Mouse (Mus musculus) stomach, embryonic 15.5 days (tissue): ENCODE results near the gene Pax8. TPM values are rescaled to one million over a fixed set of nuclear protein-coding genes. Genes with fewer than 3 reads are reported as not detected.
A peak's percentile ranks its signal among the peaks of the same experiment; 100 is the strongest.

Experiments used
- ATAC-seq: fragments of 200-750 bp; cut with Nextera tagmentation; 2 replicates; pipeline ENCODE4 v1.8.0; 2017; ENCODE audit warnings: low read depth, moderate number of reproducible peaks, moderate TSS enrichment; ENCODE audit not compliant: insufficient read depth, low FRiP score
- H3K27ac ChIP-seq: fragments of 300-500 bp; sonication (generic); 2 replicates; pipeline ENCODE4 v1.5.1; 2015; ENCODE audit warnings: mild to moderate bottlenecking, inconsistent platforms
- H3K27me3 ChIP-seq: fragments of 300-500 bp; sonication (generic); replicated peaks from 2 replicates; pipeline ENCODE4 v1.6.1; 2015; ENCODE audit warnings: inconsistent platforms
- H3K36me3 ChIP-seq: fragments of 300-500 bp; sonication (generic); 2 replicates; pipeline ENCODE4 v1.6.1; 2015; ENCODE audit warnings: inconsistent platforms
- H3K4me1 ChIP-seq: fragments of 300-500 bp; sonication (generic); 2 replicates; pipeline ENCODE4 v1.6.1; 2015; ENCODE audit warnings: inconsistent platforms
- H3K4me2 ChIP-seq: fragments of 300-500 bp; sonication (generic); 2 replicates; pipeline ENCODE4 v1.6.1; 2015; ENCODE audit warnings: mild to moderate bottlenecking, inconsistent platforms
- H3K4me3 ChIP-seq: fragments of 300-500 bp; sonication (generic); replicated peaks from 2 replicates; pipeline ENCODE4 v1.5.1; 2015; ENCODE audit warnings: inconsistent platforms
- H3K9ac ChIP-seq: fragments of 300-500 bp; sonication (generic); 2 replicates; pipeline ENCODE4 v1.6.1; 2015; ENCODE audit warnings: inconsistent platforms
- H3K9me3 ChIP-seq: fragments of 300-500 bp; sonication (generic); 2 replicates; pipeline ENCODE4 v1.6.1; 2016; ENCODE audit warnings: inconsistent platforms
- WGBS: fragments of 180-500 bp; shearing (Covaris S2); methylation state at CpG from one replicate; pipeline ENCODE4 v1.1.7; 2015; 5-methylcytosine and 5-hydroxymethylcytosine counted together
- polyA plus RNA-seq: library from polyadenylated mRNA; unstranded; fragments of >200 nt; fragmentation: Nextera tagmentation; extraction: Ambion mirVana; gene quantifications from 2 replicates; pipeline ENCODE4 v1.2.1, GENCODE M21; 2015

Pax8 gene
- polyA plus RNA-seq, result 0.18 and 0.60 TPM in 2 replicates

DNA sequence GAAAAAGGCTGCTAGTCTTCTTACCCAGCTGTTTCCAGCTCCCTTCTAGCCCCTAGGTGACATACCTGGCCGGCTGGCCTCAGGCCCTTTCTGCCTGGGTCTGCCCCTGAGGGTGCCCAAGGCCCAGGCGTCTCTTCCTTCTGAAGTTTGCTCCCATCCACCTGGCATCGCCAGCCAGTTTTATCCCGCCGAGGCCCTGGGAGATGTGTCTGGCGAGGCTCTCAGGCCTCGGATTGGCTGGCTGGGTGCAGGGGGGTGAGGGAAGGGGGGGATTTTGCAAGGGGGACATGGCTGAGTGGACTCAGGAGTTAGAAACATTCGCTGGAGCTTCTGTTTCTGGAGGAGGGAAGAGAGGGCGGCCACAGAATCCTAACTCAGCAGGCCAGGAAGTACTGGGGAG lies at the start of gene Pax8:
Gene Pax8, minus strand, starts transcription at position 180 of the 400 bp plus-strand sequence.
- 61% methylated on average over 9 of the region's 9 CpGs for WGBS
- peak within 1 kb of the TSS; percentile 59; the same call in 1 of the 2 replicates for H3K4me2 ChIP-seq
- no peak within 1 kb of the TSS for H3K9ac ChIP-seq
- no peak within 1 kb of the TSS for H3K27ac ChIP-seq
- no peaks in the 10 kb centered on the region for H3K9me3 ChIP-seq
- no peak within 1 kb of the TSS for H3K4me3 ChIP-seq
- peaks cover 41% of the 10 kb centered on the region for H3K27me3 ChIP-seq
- no peak for ATAC-seq
- H3K4me1 ChIP-seq, result peaks cover 11% of the 10 kb centered on the region
- no peaks in the 10 kb centered on the region for H3K36me3 ChIP-seq

DNA sequence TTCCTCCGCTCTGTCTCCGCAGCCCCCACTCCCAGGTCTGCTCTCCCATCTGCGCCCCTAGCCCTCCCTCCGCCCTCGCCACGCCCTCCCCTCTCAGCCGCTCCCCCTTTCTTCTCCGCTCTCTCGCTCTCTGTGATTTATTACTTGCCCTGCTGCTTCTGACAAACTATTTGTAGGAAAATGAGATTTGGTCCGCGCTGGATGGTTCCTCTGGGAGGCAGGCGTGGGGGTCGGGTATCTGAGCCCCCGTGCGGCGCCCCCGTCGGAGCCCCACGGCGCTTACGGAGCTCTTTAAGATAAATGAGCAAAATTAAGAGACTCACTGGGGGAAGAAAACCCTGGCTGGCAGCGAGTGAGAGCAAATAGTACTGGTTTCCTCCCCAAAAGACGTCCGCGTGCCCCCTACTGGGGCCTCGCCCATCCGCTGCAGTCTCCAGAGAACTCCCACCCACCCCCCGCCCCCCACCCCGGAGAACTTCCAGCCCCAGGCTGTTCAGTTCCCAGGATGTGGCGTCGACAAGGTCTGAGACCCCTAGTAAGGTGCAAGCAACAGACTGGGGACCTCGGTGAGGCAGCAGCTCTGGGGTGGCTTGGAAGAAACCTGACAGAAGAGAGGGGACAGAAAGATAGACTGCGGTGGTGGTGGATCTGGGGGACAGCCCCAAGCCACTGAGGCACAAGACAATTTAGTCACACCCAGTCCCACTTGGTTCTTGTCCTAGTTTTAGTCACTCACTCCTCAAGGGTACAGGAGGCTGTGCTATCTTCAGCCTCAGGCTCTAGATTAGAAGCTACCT lies 46.2 kb upstream of the Pax8 start:
- peak overlapping the region; percentile 40 for H3K4me3 ChIP-seq
- peak; percentile 79; the same call in 1 of the 2 replicates for ATAC-seq

DNA sequence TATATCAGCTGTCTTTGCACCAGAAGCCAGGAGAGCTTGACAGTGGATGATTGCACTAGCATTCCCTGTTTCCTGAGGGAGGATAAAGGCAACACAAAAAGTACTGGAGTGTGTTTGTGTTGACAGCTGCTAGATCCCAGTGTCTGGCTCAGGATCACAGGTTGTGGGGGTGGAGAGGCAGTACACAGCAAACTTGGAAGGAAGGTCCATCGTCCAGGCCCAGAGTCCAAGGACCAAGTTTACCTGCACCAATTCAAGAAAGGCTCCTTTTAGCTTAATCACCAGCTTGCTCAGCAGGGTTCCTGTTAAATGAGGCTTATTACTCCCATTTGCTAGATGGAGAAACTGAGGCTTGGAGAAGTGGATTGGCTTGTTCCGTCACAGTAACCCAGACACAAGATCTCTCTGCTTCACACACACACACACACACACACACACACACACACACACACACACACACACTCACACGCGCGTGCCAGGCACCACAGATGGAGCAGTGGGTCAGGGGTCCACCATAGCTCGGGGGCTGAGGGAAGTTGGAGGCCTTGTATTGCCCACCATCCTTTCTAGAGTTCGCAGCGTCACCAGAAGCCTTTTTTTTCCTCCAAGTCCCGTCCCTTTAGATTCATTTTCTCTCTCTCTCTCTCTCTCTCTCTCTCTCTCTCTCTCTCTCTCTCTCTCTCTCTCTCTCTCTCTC lies 45.3 kb upstream of the Pax8 start:
- Histone ChIP-seq H3K4me1 (peaks cover 3% of the 10 kb centered on the region), H3K27ac (peak overlapping the region; percentile 78; the same call in 1 of the 2 replicates)

More for the DNA sequence above, 46.2 kb upstream of the Pax8 start:
- H3K4me1 ChIP-seq, result peaks cover 3% of the 10 kb centered on the region
- no peaks in the 10 kb centered on the region for H3K9me3 ChIP-seq
- H3K27me3 ChIP-seq, result no peaks in the 10 kb centered on the region
- WGBS, result under 1% methylated on average over 33 of the region's 33 CpGs
- H3K9ac ChIP-seq, result no peak overlapping the region
- no peaks in the 10 kb centered on the region for H3K36me3 ChIP-seq
- peak overlapping the region; percentile 66 for H3K4me2 ChIP-seq
- H3K27ac ChIP-seq, result peak overlapping the region; percentile 78

DNA sequence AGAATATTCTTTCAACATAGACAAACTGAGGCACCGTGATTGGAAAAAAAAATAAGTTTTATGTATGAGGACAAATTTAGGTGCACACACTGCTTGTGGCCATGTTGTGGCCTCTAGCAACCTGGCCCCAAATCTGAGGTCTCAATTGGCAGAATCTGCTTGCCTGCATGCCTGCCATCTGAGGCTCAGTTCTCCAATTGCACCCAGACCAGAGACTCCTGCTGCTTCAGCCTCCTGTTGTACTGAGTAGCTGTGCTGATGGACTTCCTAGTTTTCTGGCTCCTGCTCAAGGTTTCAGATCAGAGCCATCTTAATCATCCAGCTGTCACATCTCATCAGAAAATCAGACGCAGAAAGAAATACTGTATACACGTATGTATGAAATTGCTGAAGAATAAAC lies 41.5 kb upstream of the Pax8 start:
- Histone ChIP-seq H3K27me3 (no peaks in the 10 kb centered on the region), H3K9ac (no peak overlapping the region), H3K9me3 (no peaks in the 10 kb centered on the region), H3K4me3 (no peak overlapping the region), H3K4me1 (peaks cover 3% of the 10 kb centered on the region), H3K36me3 (no peaks in the 10 kb centered on the region), H3K27ac (no peak overlapping the region), H3K4me2 (no peak overlapping the region)
- WGBS, result 61% methylated on average over 3 of the region's 3 CpGs
- ATAC-seq, result no peak

More for the DNA sequence above, 45.3 kb upstream of the Pax8 start:
- WGBS, result 22% methylated on average over 9 of the region's 9 CpGs
- peak overlapping the region; percentile 66 for H3K4me2 ChIP-seq
- H3K9ac ChIP-seq, result no peak overlapping the region
- H3K36me3 ChIP-seq, result no peaks in the 10 kb centered on the region
- peak overlapping the region; percentile 40 for H3K4me3 ChIP-seq
- no peak for ATAC-seq
- no peaks in the 10 kb centered on the region for H3K9me3 ChIP-seq
- H3K27me3 ChIP-seq, result no peaks in the 10 kb centered on the region

DNA sequence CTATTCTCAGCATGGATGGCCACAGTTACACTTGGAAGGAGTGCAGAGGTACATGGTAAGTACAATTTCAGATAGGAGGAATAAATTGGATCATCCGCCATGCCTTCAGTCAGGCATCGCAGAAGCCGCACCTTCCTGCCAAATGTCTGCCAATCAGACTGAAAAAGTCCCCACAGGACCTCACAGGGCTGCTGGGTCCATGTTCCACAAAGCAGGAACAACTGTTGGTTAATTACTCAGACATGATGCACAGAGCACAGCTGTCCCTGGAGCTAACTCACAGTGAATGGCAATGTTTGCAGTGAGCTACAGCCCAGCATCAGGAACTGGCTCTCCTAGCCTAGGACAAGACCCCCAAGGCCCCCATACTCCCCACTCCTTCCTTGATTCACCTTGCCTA lies 32.0 kb upstream of the Pax8 start:
- no peak overlapping the region for H3K27ac ChIP-seq
- peaks cover 6% of the 10 kb centered on the region; the same call in 1 of the 2 replicates for H3K4me1 ChIP-seq
- H3K9me3 ChIP-seq, result no peaks in the 10 kb centered on the region
- no peak for ATAC-seq
- H3K4me2 ChIP-seq, result no peak overlapping the region
- no peaks in the 10 kb centered on the region for H3K36me3 ChIP-seq
- no peak overlapping the region for H3K9ac ChIP-seq
- WGBS, result 89% methylated on average over 3 of the region's 3 CpGs
- H3K4me3 ChIP-seq, result no peak overlapping the region
- no peaks in the 10 kb centered on the region for H3K27me3 ChIP-seq

DNA sequence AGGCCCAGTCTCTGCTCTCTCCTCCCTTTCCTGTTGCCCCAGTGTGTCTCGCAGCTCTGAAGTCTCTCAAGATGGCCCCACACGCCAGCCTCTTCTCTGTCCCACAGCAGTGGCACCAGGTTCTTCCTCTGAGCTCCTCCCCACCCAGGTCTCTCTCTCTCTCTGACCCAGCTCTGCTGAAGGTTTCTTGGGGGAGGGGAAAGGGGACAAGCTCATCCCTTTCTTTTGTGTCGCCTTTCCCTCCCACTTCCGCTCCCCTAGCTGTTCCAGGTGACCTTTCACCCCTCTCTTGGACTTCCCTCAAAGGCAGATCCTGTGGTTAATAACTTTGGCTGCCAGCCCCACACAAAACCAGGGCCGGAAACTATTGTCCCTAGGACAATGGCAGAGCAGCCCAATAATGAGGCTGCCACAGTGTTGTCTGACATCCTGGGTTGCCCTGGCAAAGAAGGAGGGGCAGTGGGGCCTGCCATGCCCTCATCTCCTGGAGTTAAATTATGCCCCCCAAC lies 27.6 kb upstream of the Pax8 start:
- 60% methylated on average over 5 of the region's 5 CpGs for WGBS
- no peak overlapping the region for H3K4me2 ChIP-seq
- no peaks in the 10 kb centered on the region for H3K9me3 ChIP-seq
- no peak overlapping the region for H3K4me3 ChIP-seq
- no peak overlapping the region for H3K9ac ChIP-seq
- no peaks in the 10 kb centered on the region for H3K27me3 ChIP-seq
- peaks cover 6% of the 10 kb centered on the region; the same call in 1 of the 2 replicates for H3K4me1 ChIP-seq
- H3K27ac ChIP-seq, result no peak overlapping the region
- ATAC-seq, result no peak; the same call in 1 of the 2 replicates
- H3K36me3 ChIP-seq, result no peaks in the 10 kb centered on the region

DNA sequence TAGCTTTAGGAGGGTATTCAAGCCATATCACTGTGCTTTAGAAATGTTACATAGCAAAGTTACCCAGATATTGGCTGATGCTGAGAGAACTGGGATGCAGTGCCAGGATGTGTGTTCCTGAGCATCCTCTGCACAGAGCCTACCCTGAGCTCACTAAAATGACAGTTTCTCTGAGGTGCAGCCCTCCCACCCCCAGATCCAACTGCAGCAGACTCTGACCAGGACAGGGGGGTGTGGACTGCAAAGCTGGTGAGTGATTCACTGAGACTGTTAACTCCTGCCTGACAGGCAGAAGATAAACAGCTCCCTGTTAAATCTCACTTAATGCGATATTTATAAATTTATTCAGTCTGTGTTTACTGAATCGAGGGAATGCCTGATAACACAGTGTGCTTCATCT lies 25.5 kb upstream of the Pax8 start:
- no peaks in the 10 kb centered on the region for H3K36me3 ChIP-seq
- H3K9me3 ChIP-seq, result no peaks in the 10 kb centered on the region
- no peak overlapping the region for H3K9ac ChIP-seq
- peak; percentile 35; the same call in 1 of the 2 replicates for ATAC-seq
- H3K4me3 ChIP-seq, result no peak overlapping the region
- 15% methylated on average over 2 of the region's 2 CpGs for WGBS
- no peaks in the 10 kb centered on the region for H3K27me3 ChIP-seq
- no peak overlapping the region for H3K27ac ChIP-seq
- peaks cover 6% of the 10 kb centered on the region; the same call in 1 of the 2 replicates for H3K4me1 ChIP-seq
- no peak overlapping the region for H3K4me2 ChIP-seq

DNA sequence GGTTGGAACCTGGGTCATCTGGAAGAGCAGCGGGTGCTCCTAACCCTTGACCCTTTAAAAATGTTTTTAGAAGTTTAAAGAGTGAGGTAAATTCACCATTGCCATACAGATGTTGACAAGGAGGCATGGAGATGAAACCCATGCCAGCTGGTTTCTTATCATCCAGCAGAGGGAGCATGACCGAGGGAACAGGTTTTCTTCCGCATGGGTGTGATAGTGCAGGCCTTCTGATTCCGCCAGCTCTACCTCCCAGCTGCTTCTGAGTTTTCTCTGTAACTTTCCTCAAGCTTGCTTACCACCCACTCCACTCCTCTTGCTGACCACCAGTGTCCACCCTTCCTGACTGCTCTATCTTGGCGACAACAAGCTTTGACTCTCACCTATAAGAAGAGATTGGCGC lies 15.2 kb upstream of the Pax8 start:
- Histone ChIP-seq H3K27ac (no peak overlapping the region), H3K4me2 (no peak overlapping the region), H3K9ac (no peak overlapping the region), H3K36me3 (no peaks in the 10 kb centered on the region), H3K9me3 (no peaks in the 10 kb centered on the region), H3K4me1 (no peaks in the 10 kb centered on the region), H3K27me3 (no peaks in the 10 kb centered on the region), H3K4me3 (no peak overlapping the region)
- ATAC-seq, result no peak
- WGBS, result 37% methylated on average over 6 of the region's 6 CpGs

DNA sequence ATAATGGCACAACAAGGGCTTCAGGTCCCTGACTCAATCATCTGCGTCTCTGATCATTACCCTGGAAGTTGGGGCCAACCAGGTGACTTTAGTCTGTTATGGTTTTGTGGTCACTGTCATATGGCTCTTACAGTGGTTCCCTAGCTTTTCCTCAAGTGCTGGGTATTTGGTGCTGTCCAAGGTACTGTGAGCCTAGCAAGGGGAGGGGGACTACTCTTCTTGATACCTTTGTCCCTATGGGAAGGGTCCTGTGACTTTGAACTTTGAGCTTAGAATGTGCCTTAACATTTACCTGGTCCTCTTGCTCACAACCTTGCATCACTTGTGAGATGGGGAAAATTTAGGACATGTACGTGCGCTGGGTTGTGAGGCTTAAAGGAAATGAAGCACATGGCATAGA lies 13.3 kb upstream of the Pax8 start:
- Histone ChIP-seq H3K27me3 (no peaks in the 10 kb centered on the region), H3K4me3 (no peak overlapping the region), H3K9me3 (no peaks in the 10 kb centered on the region), H3K4me1 (no peaks in the 10 kb centered on the region), H3K27ac (no peak overlapping the region), H3K4me2 (no peak overlapping the region), H3K36me3 (no peaks in the 10 kb centered on the region), H3K9ac (no peak overlapping the region)
- 52% methylated on average over 3 of the region's 3 CpGs for WGBS
- no peak for ATAC-seq

DNA sequence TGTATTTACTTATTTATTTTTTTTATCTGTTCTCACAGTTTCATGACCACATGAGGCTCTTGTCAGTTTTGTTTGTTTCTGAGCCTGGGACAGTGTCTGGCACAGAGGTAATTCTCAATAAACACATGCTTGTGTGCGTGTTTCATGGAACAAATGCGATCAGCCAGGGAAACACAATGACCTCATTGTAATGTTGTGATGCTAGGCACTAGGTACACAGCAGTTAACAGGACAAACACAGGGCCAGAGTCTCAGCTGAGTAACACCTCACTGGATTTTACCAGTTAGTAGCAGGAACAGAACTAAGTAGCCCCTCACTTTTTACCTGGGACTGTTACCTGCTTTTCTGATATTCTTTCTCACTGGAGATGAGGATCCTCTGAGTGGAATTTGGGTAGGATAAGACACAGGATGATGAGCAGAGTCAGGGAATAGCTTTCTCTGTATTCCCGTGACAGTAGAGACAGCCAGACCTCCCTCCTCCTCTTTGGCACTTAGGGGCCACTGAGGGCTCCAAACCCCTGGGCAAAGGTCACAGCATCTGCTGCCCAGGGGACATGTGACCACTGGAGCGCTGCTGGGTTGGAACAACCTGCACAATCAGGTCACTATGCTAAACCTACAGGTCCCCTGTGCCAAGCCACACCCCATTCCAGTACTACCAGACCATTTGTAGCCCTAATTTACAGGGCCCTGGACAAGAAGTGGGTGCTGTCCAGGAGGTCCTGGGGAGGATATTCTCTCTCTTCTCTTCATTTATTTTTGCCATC lies 11.8 kb upstream of the Pax8 start:
- Histone ChIP-seq H3K27me3 (no peaks in the 10 kb centered on the region), H3K27ac (no peak overlapping the region), H3K4me2 (no peak overlapping the region), H3K4me3 (no peak overlapping the region), H3K4me1 (no peaks in the 10 kb centered on the region), H3K9ac (no peak overlapping the region), H3K9me3 (no peaks in the 10 kb centered on the region), H3K36me3 (no peaks in the 10 kb centered on the region)
- 58% methylated on average over 4 of the region's 4 CpGs for WGBS
- no peak for ATAC-seq

DNA sequence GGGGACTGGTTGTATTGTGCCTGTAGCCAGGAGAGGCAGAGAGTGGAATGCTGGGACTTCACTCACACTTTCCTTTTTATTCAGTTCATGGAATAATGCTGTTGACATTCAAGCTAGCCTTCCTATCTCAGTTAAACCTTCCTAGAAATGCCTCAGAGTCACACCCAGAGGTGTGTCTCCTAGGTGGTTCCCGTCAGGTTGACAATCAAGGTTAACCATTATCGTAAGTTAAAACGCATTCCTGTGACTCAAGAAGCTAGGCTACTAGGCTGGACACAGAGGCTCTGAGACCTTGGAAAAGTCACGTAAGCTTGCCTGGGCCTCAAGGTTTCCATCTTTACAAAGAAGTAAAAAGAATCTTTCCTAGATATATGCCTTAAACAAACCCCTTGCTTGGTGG lies 10.0 kb upstream of the Pax8 start:
- H3K4me1 ChIP-seq, result no peaks in the 10 kb centered on the region
- no peak overlapping the region for H3K27ac ChIP-seq
- H3K4me2 ChIP-seq, result no peak overlapping the region
- no peak overlapping the region for H3K4me3 ChIP-seq
- no peaks in the 10 kb centered on the region for H3K27me3 ChIP-seq
- ATAC-seq, result no peak
- WGBS, result 73% methylated on average over 4 of the region's 4 CpGs
- no peak overlapping the region for H3K9ac ChIP-seq
- no peaks in the 10 kb centered on the region for H3K36me3 ChIP-seq
- no peaks in the 10 kb centered on the region for H3K9me3 ChIP-seq
